Comparison of ENCODE assay signal across 8 mouse cellular contexts in the genomic region with DNA sequence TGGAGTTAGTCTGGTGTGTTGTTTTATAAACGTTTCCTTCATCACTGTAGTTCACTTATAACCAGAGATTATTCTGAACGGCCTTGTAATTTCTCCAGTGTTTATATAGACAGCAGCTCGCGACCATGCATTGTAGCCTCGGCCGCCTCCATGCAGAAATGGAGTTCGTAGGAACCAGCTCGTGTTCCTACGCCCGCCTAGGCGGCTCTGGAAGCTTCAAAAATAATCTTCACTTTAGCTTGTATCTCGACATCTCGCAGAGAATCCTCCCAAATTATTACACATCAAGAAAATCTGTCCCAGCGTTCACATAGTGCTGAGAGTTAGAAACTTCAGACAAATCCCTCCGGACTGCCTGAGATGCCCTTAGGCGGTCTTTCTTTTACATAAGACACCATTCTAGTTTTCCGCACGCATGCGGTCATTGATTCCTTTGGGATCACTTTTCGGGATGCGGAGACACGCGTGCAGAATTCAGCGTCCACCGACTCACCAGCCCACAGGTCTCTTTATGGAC. TPM values are rescaled to one million over a fixed set of nuclear protein-coding genes. Genes with fewer than 3 reads are reported as not detected.
DNase-seq lines count a peak whose midpoint lies in the region; ATAC-seq lines count a peak whose summit lies in the region.

No protein-coding gene starts in this region.

- no peaks in the 10 kb centered on the region for H3K27me3 ChIP-seq in forebrain, embryonic 14.5 days (replicated peaks; ENCODE audit: control insufficient read depth, insufficient read depth, low read length)
- H3K27me3 ChIP-seq in intestine, embryonic 16.5 days (replicated peaks; ENCODE audit: control insufficient read depth, insufficient read depth, low read length): no peaks in the 10 kb centered on the region
- no peaks in the 10 kb centered on the region for H3K27me3 ChIP-seq in liver, embryonic 12.5 days (replicated peaks)

- no peaks in the 10 kb centered on the region for H3K9me3 ChIP-seq in forebrain, embryonic 14.5 days (replicated peaks; ENCODE audit: control insufficient read depth, low read length)
- H3K9me3 ChIP-seq in intestine, embryonic 16.5 days (ENCODE audit: control insufficient read depth, low read length): no peaks in the 10 kb centered on the region
- no peaks in the 10 kb centered on the region for H3K9me3 ChIP-seq in liver, embryonic 12.5 days (replicated peaks)

- H3K4me2 ChIP-seq in forebrain, embryonic 14.5 days (ENCODE audit: low read length): peak overlapping the region; percentile 60
- peak overlapping the region; percentile 30 for H3K4me2 ChIP-seq in intestine, embryonic 16.5 days (ENCODE audit: low read depth, low read length)
- peak overlapping the region; percentile 99 for H3K4me2 ChIP-seq in liver, embryonic 12.5 days

- H3K4me3 ChIP-seq in forebrain, embryonic 14.5 days (ENCODE audit: low read depth, low read length): peak overlapping the region; percentile 89
- H3K4me3 ChIP-seq in intestine, embryonic 16.5 days (ENCODE audit: low read length): peak overlapping the region; percentile 52
- peak overlapping the region; percentile 97 for H3K4me3 ChIP-seq in liver, embryonic 12.5 days

- no peaks in the 10 kb centered on the region for H3K36me3 ChIP-seq in forebrain, embryonic 14.5 days (ENCODE audit: control insufficient read depth, insufficient read depth, low read length)
- H3K36me3 ChIP-seq in intestine, embryonic 16.5 days (ENCODE audit: control insufficient read depth, insufficient read depth, low read length): no peaks in the 10 kb centered on the region
- 0 out of 2 replicates have a peak, but pooled peaks cover 3% of the 10 kb centered on the region for H3K36me3 ChIP-seq in liver, embryonic 12.5 days

- ATAC-seq in forebrain, embryonic 14.5 days: peak; percentile 30
- peak; percentile 10 for ATAC-seq in intestine, embryonic 16.5 days
- ATAC-seq in liver, embryonic 12.5 days: peak; percentile 9

- under 1% methylated on average over 25 of the region's 25 CpGs for WGBS in forebrain, embryonic 14.5 days
- WGBS in intestine, embryonic 16.5 days: under 1% methylated on average over 25 of the region's 25 CpGs
- under 1% methylated on average over 25 of the region's 25 CpGs for WGBS in liver, embryonic 12.5 days (ENCODE audit: insufficient replicate concordance)

- peak overlapping the region; percentile 59 for H3K27ac ChIP-seq in forebrain, embryonic 14.5 days (ENCODE audit: low read depth, low read length)
- peak overlapping the region; percentile 82 for H3K27ac ChIP-seq in intestine, embryonic 16.5 days (ENCODE audit: low read length)
- H3K27ac ChIP-seq in liver, embryonic 12.5 days: peak overlapping the region; percentile 92

- H3K4me1 ChIP-seq in forebrain, embryonic 14.5 days (ENCODE audit: control insufficient read depth, insufficient read depth, low read length): peaks cover 13% of the 10 kb centered on the region
- H3K4me1 ChIP-seq in intestine, embryonic 16.5 days (ENCODE audit: control insufficient read depth, insufficient read depth, low read length): peaks cover 12% of the 10 kb centered on the region
- peaks cover 73% of the 10 kb centered on the region for H3K4me1 ChIP-seq in liver, embryonic 12.5 days

- peak; percentile 51 to 71 for DNase-seq in layer of hippocampus, adult 18-20 months (ENCODE audit: low spot score in 2 of 2)
- DNase-seq in layer of hippocampus, postnatal 10 days (ENCODE audit: low spot score in 2 of 2): no peak
- peak; percentile 85 for DNase-seq in NIH3T3 (ENCODE audit: low read depth)
- no peak for DNase-seq in forebrain, embryonic 14.5 days (ENCODE audit: low spot score)
- peak; percentile 25 for DNase-seq in right cerebral cortex, postnatal 14 days
- DNase-seq in ovary, adult 18-20 months (ENCODE audit: low spot score): no peak

- H3K9ac ChIP-seq in forebrain, embryonic 14.5 days (ENCODE audit: low read length): peak overlapping the region; percentile 69
- H3K9ac ChIP-seq in intestine, embryonic 16.5 days (ENCODE audit: low read depth, low read length): peak overlapping the region; percentile 69
- H3K9ac ChIP-seq in liver, embryonic 12.5 days: peak overlapping the region; percentile 99

RNA-seq across cellular contexts. Expression of a gene that starts 5.9 kb away (rescaled TPM):
- 100 to 1,000 TPM; 127 to 139 TPM for total RNA-seq in layer of hippocampus, adult 18-20 months (2021)
- 100 to 1,000 TPM; 157 to 164 TPM for total RNA-seq in layer of hippocampus, postnatal 10 days (2021)
- 410 and 433 TPM in 2 replicates for polyA plus RNA-seq in forebrain, embryonic 14.5 days (2014; fragmentation: Nextera tagmentation; extraction: Ambion mirVana)
- 751 and 822 TPM in 2 replicates for polyA plus RNA-seq in intestine, embryonic 16.5 days (2015; fragmentation: Nextera tagmentation; extraction: Ambion mirVana)
- 702 and 711 TPM in 2 replicates for polyA plus RNA-seq in liver, embryonic 12.5 days (2016; fragmentation: Nextera tagmentation; extraction: Ambion mirVana)

RNA-seq across cellular contexts. Expression of a gene that starts 31.4 kb away (rescaled TPM):
- total RNA-seq in layer of hippocampus, adult 18-20 months (2021): not detected
- not detected for total RNA-seq in layer of hippocampus, postnatal 10 days (2021)
- polyA plus RNA-seq in forebrain, embryonic 14.5 days (2014; fragmentation: Nextera tagmentation; extraction: Ambion mirVana): 0.75 and 1.2 TPM in 2 replicates
- polyA plus RNA-seq in intestine, embryonic 16.5 days (2015; fragmentation: Nextera tagmentation; extraction: Ambion mirVana): 1.2 and 2.0 TPM in 2 replicates
- polyA plus RNA-seq in liver, embryonic 12.5 days (2016; fragmentation: Nextera tagmentation; extraction: Ambion mirVana): 0.72 and 0.73 TPM in 2 replicates

RNA-seq across cellular contexts. Expression of a gene that starts 44.2 kb away (rescaled TPM):
- total RNA-seq in layer of hippocampus, adult 18-20 months (2021): 10 to 100 TPM; 38.4 to 41.0 TPM
- total RNA-seq in layer of hippocampus, postnatal 10 days (2021): 10 to 100 TPM; 26.4 to 29.1 TPM
- polyA plus RNA-seq in forebrain, embryonic 14.5 days (2014; fragmentation: Nextera tagmentation; extraction: Ambion mirVana): 14.9 and 15.3 TPM in 2 replicates
- 3.7 and 5.4 TPM in 2 replicates for polyA plus RNA-seq in intestine, embryonic 16.5 days (2015; fragmentation: Nextera tagmentation; extraction: Ambion mirVana)
- polyA plus RNA-seq in liver, embryonic 12.5 days (2016; fragmentation: Nextera tagmentation; extraction: Ambion mirVana): 4.7 and 5.6 TPM in 2 replicates

Comparison
In these comparisons a context has a peak if more than half of its experiments do, and no peak if none do; other contexts are left out.
1. DNase-seq: peak in layer of hippocampus, adult 18-20 months (2 of 2), NIH3T3 (single experiment) and right cerebral cortex, postnatal 14 days (single experiment); none in layer of hippocampus, postnatal 10 days (0 of 2), forebrain, embryonic 14.5 days (single experiment) and ovary, adult 18-20 months (single experiment).
2. H3K4me2 ChIP-seq: peak in every context shown above with its lines; median percentile 99 in liver, embryonic 12.5 days; 60 in forebrain, embryonic 14.5 days; 30 in intestine, embryonic 16.5 days.
3. Peak in every context shown above with its lines, with median percentiles within 50 percentile points of each other: ATAC-seq, H3K27ac ChIP-seq, H3K4me3 ChIP-seq and H3K9ac ChIP-seq.